8 mouse cellular contexts compared by ENCODE assay signal in genomic region chr5:144545653-144546422, GRCm38 (mm10). TPM values are rescaled to one million over a fixed set of nuclear protein-coding genes. Genes with fewer than 3 reads are reported as not detected.
DNase-seq lines count a peak whose midpoint lies in the region; ATAC-seq and TF ChIP-seq lines count a peak whose summit lies in the region.

Nptx2 (plus strand) TSS chr5:144545902.

- peaks cover 17% of the 10 kb centered on the region for H3K36me3 ChIP-seq in E14TG2a.4 (ENCODE audit: insufficient read depth, low read length)
- H3K36me3 ChIP-seq in liver, embryonic 14.5 days (replicated peaks; ENCODE audit: control insufficient read depth, insufficient read depth, low read depth), result no peaks in the 10 kb centered on the region
- no peaks in the 10 kb centered on the region for H3K36me3 ChIP-seq in neural tube, embryonic 15.5 days

- WGBS in liver, embryonic 14.5 days (ENCODE audit: insufficient replicate concordance), result 2% methylated on average over 98 of the region's 99 CpGs
- under 1% methylated on average over 99 of the region's 99 CpGs for WGBS in neural tube, embryonic 15.5 days

- peak within 1 kb of the TSS; percentile 28 for H3K4me2 ChIP-seq in liver, embryonic 14.5 days (ENCODE audit: low read depth)
- peak within 1 kb of the TSS; percentile 71 for H3K4me2 ChIP-seq in neural tube, embryonic 15.5 days

- intact Hi-C loops in heart, postnatal 25 days (cut with DNase I), result no loop called here

- H3K27ac ChIP-seq in liver, embryonic 14.5 days, result no peak within 1 kb of the TSS
- H3K27ac ChIP-seq in neural tube, embryonic 15.5 days (replicated peaks), result peak within 1 kb of the TSS; percentile 67

- H3K27me3 ChIP-seq in E14TG2a.4 (ENCODE audit: insufficient read depth, low read length), result peaks cover 23% of the 10 kb centered on the region
- H3K27me3 ChIP-seq in liver, embryonic 14.5 days (ENCODE audit: control insufficient read depth, insufficient read depth, low read length), result peaks cover 36% of the 10 kb centered on the region
- H3K27me3 ChIP-seq in neural tube, embryonic 15.5 days (replicated peaks), result peaks cover 24% of the 10 kb centered on the region; the same call in 1 of the 2 replicates

- peak within 1 kb of the TSS; percentile 86 for H3K4me3 ChIP-seq in E14TG2a.4 (replicated peaks; ENCODE audit: low read length)
- H3K4me3 ChIP-seq in liver, embryonic 14.5 days (ENCODE audit: insufficient read depth in 1 of 2, low read depth in 2 of 2, low read length in 2 of 2), result no peak within 1 kb of the TSS
- peak within 1 kb of the TSS; percentile 56 for H3K4me3 ChIP-seq in neural tube, embryonic 15.5 days (replicated peaks)

- peak; percentile 65 for ATAC-seq in frontal cortex, adult (ENCODE audit: low TSS enrichment)
- ATAC-seq in liver, embryonic 14.5 days (ENCODE audit: insufficient read depth), result peak; percentile 65
- ATAC-seq in neural tube, embryonic 15.5 days (ENCODE audit: low FRiP score), result peak; percentile 95

- no peak for TF ChIP-seq EP300 in liver, embryonic 14.5 days (IDR thresholded peaks at IDR 0.05; ENCODE audit: low read depth)

- peak; percentile 13 for DNase-seq in cerebellum, adult 8-10 months
- DNase-seq in heart, postnatal 25 days (ENCODE audit: low spot score), result peak; percentile 21
- DNase-seq in layer of hippocampus, adult 11-12 months (ENCODE audit: low spot score), result peak; percentile 75
- DNase-seq in liver, embryonic 14.5 days (ENCODE audit: low read depth in 3 of 3, low spot score in 3 of 3), result no peak
- DNase-seq in urinary bladder, adult 18-20 months (ENCODE audit: low spot score in 2 of 2), result peak; percentile 56 to 60

- no peak for TF ChIP-seq CTCF in E14TG2a.4 (conservative IDR thresholded peaks at IDR 0.05; ENCODE audit: low read length)
- TF ChIP-seq CTCF in liver, embryonic 14.5 days (IDR thresholded peaks at IDR 0.05; ENCODE audit: low read depth), result no peak

- H3K4me1 ChIP-seq in E14TG2a.4 (replicated peaks; ENCODE audit: low read depth, low read length), result peaks cover 68% of the 10 kb centered on the region
- no peaks in the 10 kb centered on the region for H3K4me1 ChIP-seq in liver, embryonic 14.5 days (replicated peaks; ENCODE audit: control insufficient read depth in 2 of 2, insufficient read depth in 2 of 2, low read length in 1 of 2)
- peaks cover 64% of the 10 kb centered on the region for H3K4me1 ChIP-seq in neural tube, embryonic 15.5 days

- no peak within 1 kb of the TSS for H3K9ac ChIP-seq in liver, embryonic 14.5 days (replicated peaks)
- H3K9ac ChIP-seq in neural tube, embryonic 15.5 days (replicated peaks), result peak within 1 kb of the TSS; percentile 58

- H3K9me3 ChIP-seq in E14TG2a.4 (ENCODE audit: low read length), result no peaks in the 10 kb centered on the region
- H3K9me3 ChIP-seq in liver, embryonic 14.5 days (ENCODE audit: control insufficient read depth, low read length), result no peaks in the 10 kb centered on the region
- no peaks in the 10 kb centered on the region for H3K9me3 ChIP-seq in neural tube, embryonic 15.5 days (replicated peaks)

RNA-seq across cellular contexts. Expression of gene Nptx2, which starts in this region (rescaled TPM):
- total RNA-seq in heart, postnatal 25 days (2021), result under 1 TPM in 1 of 2 experiments, not detected in 1; 0.10 TPM
- 0.02 TPM in 1 of 2 replicates, not detected in the other for polyA plus RNA-seq in liver, embryonic 14.5 days (2012; rRNA removed)
- polyA plus RNA-seq in liver, embryonic 14.5 days (2014; fragmentation: Nextera tagmentation; extraction: Ambion mirVana), result not detected in 2 replicates
- 13.5 and 15.1 TPM in 2 replicates for polyA plus RNA-seq in neural tube, embryonic 15.5 days (2015; fragmentation: Nextera tagmentation; extraction: Ambion mirVana)

Comparison
In these comparisons a context has a peak if more than half of its experiments do, and no peak if none do; other contexts are left out.
1. RNA of gene Nptx2 (polyA plus RNA-seq): 13.5 to 15.1 TPM in neural tube, embryonic 15.5 days; 0.02 TPM in liver, embryonic 14.5 days; every median in the first group is over 10 times any median in the second.
2. Peak in DNase-seq in heart, postnatal 25 days; RNA of the gene not detected or under 1 TPM.
3. Peak in ATAC-seq and H3K4me2 ChIP-seq in liver, embryonic 14.5 days; RNA of the gene not detected or under 1 TPM.
4. H3K4me3 ChIP-seq: peak in E14TG2a.4 (single experiment) and neural tube, embryonic 15.5 days (single experiment); none in liver, embryonic 14.5 days (0 of 2).
5. DNase-seq: peak in cerebellum, adult 8-10 months (single experiment), layer of hippocampus, adult 11-12 months (single experiment) and urinary bladder, adult 18-20 months (2 of 2); none in liver, embryonic 14.5 days (0 of 3).
6. Peak in every context shown above with its lines, with median percentiles within 50 percentile points of each other: ATAC-seq.